In genomic region chr1:34802290-34802642, GRCm38 (mm10) we compare ENCODE assay signal across 7 mouse cellular contexts. TPM values are rescaled to one million over a fixed set of nuclear protein-coding genes. Genes with fewer than 3 reads are reported as not detected.
DNase-seq lines count a peak whose midpoint lies in the region; ATAC-seq and TF ChIP-seq lines count a peak whose summit lies in the region.

No protein-coding gene starts in this region.

- no peaks in the 10 kb centered on the region for H3K36me3 ChIP-seq in C2C12 (ENCODE audit: control insufficient read depth, insufficient read depth)
- H3K36me3 ChIP-seq in forebrain, embryonic 13.5 days (ENCODE audit: poor library complexity, severe bottlenecking): peaks cover 9% of the 10 kb centered on the region; the same call in 1 of the 2 replicates
- no peaks in the 10 kb centered on the region for H3K36me3 ChIP-seq in spleen, adult 2 months (ENCODE audit: control insufficient read depth, insufficient read depth, low read length)

- peak; percentile 34 for ATAC-seq in forebrain, embryonic 13.5 days

- peak; percentile 58 to 68 for DNase-seq in CD8-positive naive resting alpha-beta T cell, adult 2 months (ENCODE audit: low read depth in 2 of 2, low spot score in 2 of 2)
- peak; percentile 69 to 81 for DNase-seq in left cerebral cortex, adult 18-20 months (ENCODE audit: low spot score in 2 of 2)
- DNase-seq in lung, postnatal 4 days: peak; percentile 49 to 53
- DNase-seq in spleen, adult 2 months (ENCODE audit: low read depth in 1 of 2, low spot score in 2 of 2): peak; percentile 29 to 57
- no peak for DNase-seq in kidney, adult 11 months

- peak overlapping the region; percentile 84 for H3K9ac ChIP-seq in forebrain, embryonic 13.5 days

- 37% methylated on average over 7 of the region's 7 CpGs for WGBS in forebrain, embryonic 13.5 days
- 21% methylated on average over 7 of the region's 7 CpGs for WGBS in spleen, adult 2 months

- peak overlapping the region; percentile 75 for H3ac ChIP-seq in C2C12 (ENCODE audit: control insufficient read depth, insufficient read length, low read depth)

- H3K27ac ChIP-seq in forebrain, embryonic 13.5 days: peak overlapping the region; percentile 87
- H3K27ac ChIP-seq in spleen, adult 2 months (ENCODE audit: insufficient read depth, low read length): peak overlapping the region; percentile 65; the same call in 1 of the 2 replicates

- no peak for TF ChIP-seq POLR2A in spleen, adult 2 months (IDR thresholded peaks at IDR 0.05; ENCODE audit: low read depth, low read length)

- no peaks in the 10 kb centered on the region for H3K9me3 ChIP-seq in forebrain, embryonic 13.5 days (replicated peaks)

- no peaks in the 10 kb centered on the region for H3K79me3 ChIP-seq in C2C12 (ENCODE audit: low read depth)

- peak overlapping the region; percentile 85 for H3K4me2 ChIP-seq in forebrain, embryonic 13.5 days

- no peak for TF ChIP-seq CTCF in C2C12 (IDR thresholded peaks at IDR 0.05; ENCODE audit: control insufficient read depth, insufficient read depth, insufficient read length)
- TF ChIP-seq CTCF in spleen, adult 2 months (IDR thresholded peaks at IDR 0.05; ENCODE audit: extremely low read depth, insufficient read depth, insufficient read length, insufficient replicate concordance): no peak

- peaks cover 32% of the 10 kb centered on the region for H3K4me1 ChIP-seq in forebrain, embryonic 13.5 days
- peaks cover 9% of the 10 kb centered on the region; the same call in 1 of the 2 replicates for H3K4me1 ChIP-seq in spleen, adult 2 months (ENCODE audit: control insufficient read depth, insufficient read depth, insufficient read length)

- H3K27me3 ChIP-seq in C2C12 (ENCODE audit: control insufficient read depth, insufficient read depth, insufficient read length): no peaks in the 10 kb centered on the region
- no peaks in the 10 kb centered on the region; the same call in 1 of the 2 replicates for H3K27me3 ChIP-seq in forebrain, embryonic 13.5 days
- H3K27me3 ChIP-seq in spleen, adult 2 months (ENCODE audit: control insufficient read depth, insufficient read depth, low read length): no peaks in the 10 kb centered on the region

- no peaks in the 10 kb centered on the region for H3K79me2 ChIP-seq in C2C12 (ENCODE audit: control insufficient read depth, insufficient read depth)

- peak overlapping the region; percentile 19 for H3K4me3 ChIP-seq in C2C12 (ENCODE audit: insufficient read depth, poor library complexity, severe bottlenecking)
- H3K4me3 ChIP-seq in forebrain, embryonic 13.5 days: peak overlapping the region; percentile 69
- H3K4me3 ChIP-seq in spleen, adult 2 months (ENCODE audit: extremely low read depth, insufficient read depth, insufficient read length): peak overlapping the region; percentile 75

TF ChIP-seq in C2C12, 6 proteins besides CTCF, POLR2A, EP300 and RAD21:
- TF ChIP-seq FOSL1 (IDR thresholded peaks at IDR 0.05; ENCODE audit: insufficient read depth, low read length, poor library complexity, severe bottlenecking): no peak
- no peak for TF ChIP-seq MYOD1 (IDR thresholded peaks at IDR 0.05; ENCODE audit: control insufficient read depth, insufficient read length, low read depth)
- TF ChIP-seq MYOG (IDR thresholded peaks at IDR 0.05; ENCODE audit: control insufficient read depth, extremely low read depth, insufficient read length): no peak
- no peak for TF ChIP-seq CEBPB (IDR thresholded peaks at IDR 0.05; ENCODE audit: low read depth)
- TF ChIP-seq MAX (IDR thresholded peaks at IDR 0.05): no peak
- TF ChIP-seq USF1 (IDR thresholded peaks at IDR 0.05; ENCODE audit: low read depth): no peak

RNA-seq across cellular contexts. Expression of gene Fam168b, which starts 40.6 kb away (rescaled TPM):
- 63.2 TPM for polyA plus RNA-seq in C2C12 (2012; fragmentation: generic; extraction: Trizol)
- 126 and 137 TPM in 2 replicates for polyA plus RNA-seq in forebrain, embryonic 13.5 days (2015; fragmentation: Nextera tagmentation; extraction: Ambion mirVana)
- total RNA-seq in left cerebral cortex, adult 18-20 months (2021): 100 to 1,000 TPM; 244 to 245 TPM
- polyA plus RNA-seq in spleen, adult 2 months (2012; rRNA removed): 351 and 558 TPM in 2 replicates

RNA-seq across cellular contexts. Expression of gene Plekhb2, which starts 47.5 kb away (rescaled TPM):
- polyA plus RNA-seq in C2C12 (2012; fragmentation: generic; extraction: Trizol): 57.1 TPM
- 53.1 and 61.6 TPM in 2 replicates for polyA plus RNA-seq in forebrain, embryonic 13.5 days (2015; fragmentation: Nextera tagmentation; extraction: Ambion mirVana)
- 100 to 1,000 TPM; 269 to 306 TPM for total RNA-seq in left cerebral cortex, adult 18-20 months (2021)
- polyA plus RNA-seq in spleen, adult 2 months (2012; rRNA removed): 25.0 and 27.1 TPM in 2 replicates

Comparison
In these comparisons a context has a peak if more than half of its experiments do, and no peak if none do; other contexts are left out.
1. H3K4me3 ChIP-seq: peak in every context shown above with its lines; median percentile 75 in spleen, adult 2 months; 69 in forebrain, embryonic 13.5 days; 19 in C2C12.